Mouse (Mus musculus): ENCODE measurements around the gene Tob1.

- peak; percentile 98 for TF ChIP-seq POLR2A (IDR thresholded peaks at IDR 0.05; ENCODE audit: extremely low read depth, insufficient read depth, low read length)
- TF ChIP-seq CTCF (IDR thresholded peaks at IDR 0.05; ENCODE audit: extremely low read depth, insufficient read depth, low read length): no peak
These were observed at the start of gene Tob1 for GRCm38 (mm10) chr11:94211124-94211603.

Data from cortical plate, adult 2 months (tissue).